Mouse (Mus musculus) hindbrain, embryonic 10.5 days (tissue): ENCODE data around the gene Rps28. TPM values are rescaled to one million over a fixed set of nuclear protein-coding genes. Genes with fewer than 3 reads are reported as not detected.
A peak's percentile ranks its signal among the peaks of the same experiment; 100 is the strongest.
"Not testable (repeated sequence)": the region's sequence is repeated elsewhere in the genome, so short reads cannot be mapped to it uniquely, and the experiment has no call there.

Source experiments
- DNase-seq: peaks from one replicate; pipeline ENCODE4 v3.0.0-alpha.2; 2017; ENCODE audit warnings: low spot score
- H3K27ac ChIP-seq: fragments of 300-500 bp; sonication (generic); 2 replicates; pipeline ENCODE4 v1.5.1; 2016; ENCODE audit warnings: mild to moderate bottlenecking, moderate library complexity
- H3K27me3 ChIP-seq: fragments of 300-500 bp; sonication (generic); 2 replicates; pipeline ENCODE4 v1.6.1; 2016; ENCODE audit warnings: mild to moderate bottlenecking; ENCODE audit not compliant: poor library complexity, insufficient read depth, severe bottlenecking
- H3K36me3 ChIP-seq: fragments of 300-500 bp; sonication (generic); 2 replicates; pipeline ENCODE4 v1.6.1; 2016; ENCODE audit warnings: mild to moderate bottlenecking, moderate library complexity
- H3K4me1 ChIP-seq: fragments of 300-500 bp; sonication (generic); replicated peaks from 2 replicates; pipeline ENCODE4 v1.6.1; 2016; ENCODE audit warnings: mild to moderate bottlenecking
- H3K4me3 ChIP-seq: fragments of 300-500 bp; sonication (generic); 2 replicates; pipeline ENCODE4 v1.5.1; 2016; ENCODE audit warnings: mild to moderate bottlenecking, moderate library complexity
- H3K9me3 ChIP-seq: fragments of 300-500 bp; sonication (generic); 2 replicates; pipeline ENCODE4 v1.6.1; 2016; ENCODE audit warnings: mild to moderate bottlenecking, moderate library complexity
- WGBS: fragments of 180-500 bp; shearing (Covaris S2); methylation state at CpG from one replicate; pipeline ENCODE4 v1.1.7; 2016; 5-methylcytosine and 5-hydroxymethylcytosine counted together
- polyA plus RNA-seq: library from polyadenylated mRNA; unstranded; fragments of >200 nt; fragmentation: Nextera tagmentation; extraction: Ambion mirVana; gene quantifications from 2 replicates; pipeline ENCODE4 v1.2.1, GENCODE M21; 2016

The Rps28 gene
- polyA plus RNA-seq = 712 and 835 TPM in 2 replicates

DNA sequence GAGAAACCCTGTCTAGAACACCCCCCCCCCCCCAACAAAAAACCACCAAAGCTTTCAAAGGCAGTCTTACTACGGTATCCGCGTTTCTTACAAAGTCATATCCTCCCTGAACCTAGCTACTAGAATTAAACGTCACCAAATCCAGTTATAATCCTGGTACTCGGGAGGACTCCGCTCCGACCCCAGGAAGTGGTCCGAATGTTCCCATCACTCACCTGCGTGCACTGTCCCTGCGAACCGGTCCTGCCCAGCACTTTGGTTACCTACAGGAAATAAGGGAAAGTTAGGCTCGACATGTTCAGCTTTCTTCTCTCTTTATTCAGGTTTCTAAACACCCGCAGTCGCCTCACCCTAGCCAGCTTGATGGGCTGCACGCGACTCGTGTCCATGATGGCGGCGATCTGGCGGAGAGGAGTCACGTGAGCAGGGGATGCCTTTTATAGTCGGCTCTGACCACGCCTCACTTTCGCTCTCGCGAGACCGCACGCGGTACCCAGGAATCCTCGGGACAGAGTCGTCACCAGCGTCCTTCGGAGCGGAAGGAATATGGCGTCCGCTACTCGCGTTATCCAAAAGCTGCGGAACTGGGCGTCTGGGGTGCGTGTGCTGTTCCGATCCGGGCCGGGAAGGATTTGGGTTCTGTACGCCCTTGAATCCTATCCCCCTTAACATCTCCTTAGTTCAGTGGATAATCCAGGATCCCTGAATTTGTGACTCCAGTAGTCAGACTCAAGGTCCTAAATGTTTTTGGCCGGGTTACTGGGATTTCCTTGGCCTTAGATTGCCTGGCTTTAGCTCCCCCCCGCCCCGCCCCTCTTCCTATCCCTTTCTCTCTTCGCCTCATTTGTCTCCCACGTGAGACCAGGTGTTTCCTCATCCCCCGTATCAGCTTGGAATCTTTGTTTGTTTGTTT, at the start of gene Rps28, which contains the start of gene Ndufa7:
Gene Rps28, minus strand, starts transcription at position 479 of the 913 bp plus-strand sequence.
Gene Ndufa7, plus strand, starts transcription at position 489 of the 913 bp plus-strand sequence.
- peak; percentile 99 for DNase-seq
- Histone ChIP-seq H3K27me3 (no peaks in the 10 kb centered on the region), H3K27ac (peak within 1 kb of the TSS; percentile 93), H3K9me3 (no peaks in the 10 kb centered on the region), H3K4me3 (peak within 1 kb of the TSS; percentile 85), H3K36me3 (peaks cover 65% of the 10 kb centered on the region), H3K4me1 (peaks cover 37% of the 10 kb centered on the region)
- under 1% methylated on average over 51 of the region's 51 CpGs for WGBS

DNA sequence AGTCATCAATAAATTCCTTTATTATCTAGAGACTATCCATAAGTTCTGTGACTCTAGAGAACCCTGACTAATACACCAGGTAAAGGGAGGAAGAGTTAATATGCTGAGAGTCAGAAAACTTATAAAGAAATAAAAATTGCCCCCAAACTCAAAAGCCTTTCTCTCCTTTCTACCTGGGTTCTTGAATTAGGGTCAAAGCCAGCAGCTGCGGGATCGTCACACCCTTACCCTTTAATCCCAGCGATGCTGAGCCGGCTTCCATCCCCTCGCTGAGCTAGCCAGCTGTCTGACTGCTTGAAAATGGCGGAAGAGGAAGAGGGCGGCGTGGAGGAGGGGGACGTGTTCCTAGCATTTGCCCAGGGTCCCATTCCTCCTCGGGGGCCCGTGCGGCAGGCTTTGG, 49.2 kb upstream of the Rps28 start, which contains the start of gene Gm7029:
Gene Gm7029, plus strand, starts transcription at position 301 of the 400 bp plus-strand sequence.
- H3K4me1 ChIP-seq, H3K4me3 ChIP-seq, H3K9me3 ChIP-seq, H3K27ac ChIP-seq, H3K27me3 ChIP-seq, DNase-seq: not testable (repeated sequence)
- WGBS = 82% methylated on average over 5 of the region's 12 CpGs
- peaks cover 42% of the 10 kb centered on the region for H3K36me3 ChIP-seq

DNA sequence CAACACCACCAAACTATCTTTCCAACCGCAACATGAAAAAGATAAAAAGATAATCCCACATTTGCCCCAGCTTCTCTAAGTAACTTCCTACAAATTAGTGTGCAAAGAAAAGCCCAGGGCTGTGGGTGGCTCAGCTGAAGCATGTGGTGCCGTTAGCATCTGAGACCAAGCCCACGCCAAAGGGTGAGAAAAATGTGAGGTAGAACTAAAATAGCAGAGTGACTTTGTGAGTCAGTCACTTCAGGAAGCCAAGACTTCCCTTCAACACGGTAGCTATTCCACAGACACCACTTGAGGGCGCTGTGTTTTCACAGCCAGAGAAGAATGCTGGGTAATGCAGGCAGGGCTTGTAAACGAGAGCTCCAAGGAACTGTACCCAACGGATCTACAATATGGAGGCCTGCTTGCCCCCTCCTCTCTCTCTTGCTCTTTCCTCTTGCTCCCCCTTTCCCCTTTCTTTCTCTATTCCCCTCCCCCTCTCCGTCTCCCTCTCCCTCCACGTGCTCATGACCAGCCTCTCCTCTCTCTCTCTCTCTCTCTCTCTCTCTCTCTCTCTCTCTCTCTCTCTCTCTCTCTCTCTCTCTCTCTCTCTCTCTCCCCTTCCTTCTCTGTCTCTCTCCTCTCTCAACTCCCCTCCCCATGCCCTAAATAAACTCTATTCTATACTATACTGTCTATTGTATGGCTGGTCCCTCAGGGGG, 41.1 kb upstream of the Rps28 start:
- Histone ChIP-seq H3K4me1 (peaks cover 13% of the 10 kb centered on the region), H3K9me3 (no peaks in the 10 kb centered on the region), H3K4me3 (no peak overlapping the region), H3K27ac (peak overlapping the region; percentile 59; the same call in 1 of the 2 replicates), H3K27me3 (no peaks in the 10 kb centered on the region), H3K36me3 (no peaks in the 10 kb centered on the region)
- WGBS = 49% methylated on average over 9 of the region's 9 CpGs
- DNase-seq = peak; percentile 47

DNA sequence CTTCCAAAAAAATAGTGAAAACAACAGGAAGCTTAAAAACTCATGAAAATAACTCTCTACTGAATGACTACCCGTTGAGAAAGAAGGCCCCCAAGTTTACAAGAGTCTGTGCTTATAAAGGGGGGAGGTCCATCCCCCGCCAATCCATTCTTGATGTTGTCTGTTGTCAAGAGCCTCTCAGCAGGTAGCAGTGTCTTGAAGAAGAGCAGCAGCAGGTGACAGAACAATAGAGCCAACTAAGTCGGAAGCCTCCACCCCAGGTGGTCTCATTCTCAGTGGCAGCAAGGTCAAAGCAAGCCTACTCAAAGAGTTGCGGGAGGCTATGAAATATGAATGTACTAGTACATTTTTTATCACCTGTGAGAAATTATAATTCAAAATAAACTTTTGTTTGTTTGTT, 33.5 kb upstream of the Rps28 start:
- Histone ChIP-seq H3K27me3 (no peaks in the 10 kb centered on the region), H3K4me1 (no peaks in the 10 kb centered on the region), H3K27ac (no peak overlapping the region), H3K9me3 (peaks cover 6% of the 10 kb centered on the region; the same call in 1 of the 2 replicates), H3K36me3 (no peaks in the 10 kb centered on the region), H3K4me3 (no peak overlapping the region)
- no peak for DNase-seq
- 63% methylated on average over 4 of the region's 4 CpGs for WGBS

DNA sequence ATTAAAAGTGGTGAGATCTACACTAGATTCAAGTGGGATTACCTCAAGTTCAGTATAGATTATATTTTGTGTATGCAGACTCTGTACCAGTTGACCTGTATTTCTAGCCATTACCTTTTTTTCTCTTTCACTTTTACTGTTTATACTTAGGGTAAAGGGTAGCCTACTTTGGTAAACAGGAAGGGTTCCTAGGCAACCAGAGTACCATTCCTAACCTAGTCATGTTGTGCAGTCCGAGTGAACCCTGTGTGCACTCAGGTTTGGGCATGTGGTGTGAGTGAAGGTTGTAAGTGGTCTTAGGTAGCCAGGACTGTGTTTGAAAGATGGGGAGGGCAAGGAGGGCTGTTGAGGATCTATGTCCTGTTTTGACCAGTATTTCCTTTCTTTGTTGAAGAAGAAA, 27.0 kb upstream of the Rps28 start:
- DNase-seq = no peak
- Histone ChIP-seq H3K4me1 (no peaks in the 10 kb centered on the region), H3K4me3 (no peak overlapping the region), H3K27ac (no peak overlapping the region), H3K9me3 (no peaks in the 10 kb centered on the region), H3K36me3 (peaks cover 39% of the 10 kb centered on the region), H3K27me3 (no peaks in the 10 kb centered on the region)
- WGBS = 78% methylated on average over 1 of the region's 1 CpGs

DNA sequence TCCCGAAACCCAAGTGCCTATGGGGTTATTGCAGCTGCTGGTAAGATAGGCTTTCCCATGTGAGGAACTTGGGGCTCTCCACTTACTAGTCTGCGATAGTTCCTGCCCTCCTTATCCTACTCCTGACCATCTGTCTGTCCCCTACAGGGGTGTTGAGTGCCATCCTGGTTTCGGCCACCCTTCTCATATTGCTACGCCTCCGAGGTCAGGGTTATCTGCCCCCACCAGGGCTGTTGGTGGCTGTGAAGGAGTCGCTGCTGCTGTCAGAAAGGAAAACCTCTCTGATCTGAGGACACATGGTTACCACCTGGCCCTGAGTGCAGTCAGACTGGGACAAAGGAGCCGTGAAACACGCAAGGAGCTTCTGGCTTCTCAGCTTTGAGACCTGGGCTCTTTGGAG, 23.8 kb upstream of the Rps28 start:
- Histone ChIP-seq H3K36me3 (peaks cover 43% of the 10 kb centered on the region), H3K4me3 (no peak overlapping the region), H3K27me3 (no peaks in the 10 kb centered on the region), H3K4me1 (peaks cover 15% of the 10 kb centered on the region), H3K9me3 (no peaks in the 10 kb centered on the region), H3K27ac (no peak overlapping the region)
- DNase-seq = no peak
- WGBS = 89% methylated on average over 8 of the region's 8 CpGs

DNA sequence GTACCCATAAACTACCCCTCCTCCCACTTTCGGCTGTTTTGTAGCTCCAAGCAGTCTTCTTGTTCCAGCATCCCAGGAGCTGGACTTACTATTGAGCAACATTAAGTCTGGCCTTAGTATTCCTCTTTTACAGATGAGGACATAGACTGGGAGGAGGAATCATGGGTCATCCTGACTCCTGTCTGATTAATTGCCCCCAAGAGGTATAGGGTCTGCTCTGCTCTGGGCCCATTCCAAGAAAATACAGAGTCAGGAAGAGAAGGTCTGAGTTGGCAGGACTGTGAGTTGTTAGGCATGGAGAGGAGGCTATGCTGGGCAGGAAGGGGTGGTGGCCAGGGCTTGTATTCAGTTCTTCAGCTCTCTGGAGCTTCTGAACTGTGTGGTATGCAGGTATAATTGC, 19.8 kb upstream of the Rps28 start:
- Histone ChIP-seq H3K9me3 (no peaks in the 10 kb centered on the region), H3K36me3 (peaks cover 40% of the 10 kb centered on the region), H3K27me3 (no peaks in the 10 kb centered on the region), H3K27ac (no peak overlapping the region), H3K4me1 (peaks cover 15% of the 10 kb centered on the region), H3K4me3 (peak overlapping the region; percentile 69)
- DNase-seq = no peak
- WGBS = 85% methylated on average over 1 of the region's 1 CpGs

DNA sequence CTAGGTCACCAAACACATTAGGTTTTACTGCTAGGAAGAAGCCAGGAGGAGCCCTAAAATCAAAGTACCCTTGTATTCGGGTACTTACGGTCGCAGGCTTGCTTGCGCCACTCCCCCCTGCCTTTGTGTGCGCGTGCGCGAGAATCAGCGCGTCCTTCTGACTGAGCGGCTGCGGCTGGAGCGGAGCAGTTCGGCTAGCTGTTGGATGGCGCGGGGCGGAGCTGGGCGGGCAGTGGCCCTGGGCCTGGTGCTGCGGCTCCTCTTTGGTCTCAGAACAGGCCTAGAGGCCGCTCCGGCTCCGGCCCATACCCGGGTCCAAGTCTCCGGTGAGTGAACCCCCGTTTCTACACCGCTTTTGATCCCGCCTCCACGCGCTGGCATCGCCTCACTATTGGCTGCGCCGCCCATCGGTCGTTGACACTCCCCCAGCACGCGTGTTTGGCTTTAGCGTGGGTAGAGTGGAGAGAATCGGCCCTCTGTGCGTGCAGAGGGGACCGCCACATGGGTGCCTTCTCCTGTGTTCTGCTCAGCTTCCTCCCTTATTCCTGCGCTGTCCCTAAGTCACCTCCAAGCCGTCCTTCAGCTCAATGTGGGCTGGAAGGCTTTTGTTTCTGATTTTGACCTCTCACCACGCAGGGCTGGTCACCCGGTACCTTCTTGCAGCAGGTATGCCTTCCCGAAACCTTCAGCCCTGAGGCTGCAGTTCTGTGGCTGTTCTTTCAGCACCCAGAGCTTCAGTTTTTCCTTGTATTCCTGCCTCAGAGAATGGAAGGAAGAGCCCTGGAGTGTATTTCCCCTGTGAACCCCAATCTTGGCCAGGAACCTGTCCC, 18.8 kb upstream of the Rps28 start, which contains the start of gene Cd320:
Gene Cd320, plus strand, starts transcription at position 126 of the 830 bp plus-strand sequence.
- Histone ChIP-seq H3K4me3 (peak within 1 kb of the TSS; percentile 69), H3K27me3 (no peaks in the 10 kb centered on the region), H3K4me1 (peaks cover 15% of the 10 kb centered on the region), H3K36me3 (peaks cover 40% of the 10 kb centered on the region), H3K9me3 (no peaks in the 10 kb centered on the region), H3K27ac (peak within 1 kb of the TSS; percentile 90)
- whole genome bisulfite sequencing = under 1% methylated on average over 45 of the region's 45 CpGs
- peak; percentile 92 for DNase-seq

DNA sequence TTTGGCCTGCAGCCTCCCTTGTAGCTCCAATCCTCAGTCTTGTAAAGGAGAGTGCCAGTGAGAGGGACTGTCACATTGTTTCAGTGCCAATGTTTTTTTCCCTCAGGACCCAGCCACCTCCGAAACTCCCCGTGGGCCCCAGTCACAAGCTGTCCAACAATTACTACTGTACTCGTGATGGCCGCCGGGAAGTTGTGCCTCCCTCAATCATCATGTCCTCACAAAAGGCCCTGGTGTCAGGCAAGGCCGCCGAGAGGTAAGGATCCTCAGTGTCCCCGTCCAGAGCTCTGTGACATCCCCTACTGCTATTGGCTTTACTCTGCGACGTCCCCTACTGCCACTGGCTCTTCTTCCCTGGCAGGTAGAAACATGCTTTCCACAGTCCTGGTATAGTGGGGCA, 5.2 kb upstream of the Rps28 start:
- H3K4me3 ChIP-seq = no peak overlapping the region
- WGBS = 92% methylated on average over 10 of the region's 10 CpGs
- peaks cover 74% of the 10 kb centered on the region for H3K36me3 ChIP-seq
- H3K9me3 ChIP-seq = no peaks in the 10 kb centered on the region
- no peak overlapping the region for H3K27ac ChIP-seq
- peaks cover 10% of the 10 kb centered on the region for H3K4me1 ChIP-seq
- H3K27me3 ChIP-seq = no peaks in the 10 kb centered on the region
- DNase-seq = no peak

DNA sequence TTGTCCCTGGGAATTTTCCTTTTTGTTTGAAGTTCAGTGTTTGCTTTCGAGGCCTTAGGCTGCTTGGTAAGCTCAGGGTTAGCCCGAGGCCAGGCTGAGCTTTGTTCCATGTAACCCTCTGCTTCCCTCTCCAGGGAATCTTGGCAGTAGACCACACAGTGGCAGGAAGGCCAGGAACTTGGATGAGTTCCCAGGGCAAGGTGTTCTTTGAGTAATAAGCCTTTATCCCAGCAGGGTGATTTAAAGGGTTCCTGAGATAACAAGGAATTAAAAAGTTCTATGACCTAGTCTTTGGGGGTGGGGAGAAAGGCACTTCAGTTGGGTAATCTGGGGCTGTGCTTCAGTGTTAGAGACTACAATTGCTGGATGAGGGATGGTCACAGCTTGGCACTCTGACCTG, 4.5 kb upstream of the Rps28 start:
- H3K36me3 ChIP-seq = peaks cover 68% of the 10 kb centered on the region
- DNase-seq = no peak
- 85% methylated on average over 2 of the region's 2 CpGs for WGBS

DNA sequence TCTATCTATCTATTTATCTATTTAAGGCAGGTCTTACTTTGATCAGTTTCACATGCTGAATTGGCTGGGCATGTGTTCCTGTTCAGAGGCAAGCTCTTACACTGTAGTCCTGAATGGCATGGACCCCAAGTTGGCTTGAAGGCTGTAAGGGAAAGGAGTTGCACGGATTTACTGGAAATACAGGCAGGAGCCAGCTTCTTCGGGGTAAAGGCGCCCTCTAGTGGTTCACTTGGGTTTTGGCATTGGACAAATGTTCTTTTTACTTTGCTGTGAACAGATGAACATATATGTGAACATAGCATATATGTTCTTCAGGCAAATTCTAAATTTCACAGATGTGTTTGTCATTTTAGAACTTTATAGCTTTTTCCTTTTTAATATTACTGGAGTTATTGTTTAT, 2.5 kb upstream of the Rps28 start:
- no peak overlapping the region for H3K27ac ChIP-seq

More for the DNA sequence above, 4.5 kb upstream of the Rps28 start:
- Histone ChIP-seq H3K27me3 (no peaks in the 10 kb centered on the region), H3K4me1 (peaks cover 10% of the 10 kb centered on the region), H3K9me3 (no peaks in the 10 kb centered on the region), H3K4me3 (no peak overlapping the region), H3K27ac (no peak overlapping the region)

DNA sequence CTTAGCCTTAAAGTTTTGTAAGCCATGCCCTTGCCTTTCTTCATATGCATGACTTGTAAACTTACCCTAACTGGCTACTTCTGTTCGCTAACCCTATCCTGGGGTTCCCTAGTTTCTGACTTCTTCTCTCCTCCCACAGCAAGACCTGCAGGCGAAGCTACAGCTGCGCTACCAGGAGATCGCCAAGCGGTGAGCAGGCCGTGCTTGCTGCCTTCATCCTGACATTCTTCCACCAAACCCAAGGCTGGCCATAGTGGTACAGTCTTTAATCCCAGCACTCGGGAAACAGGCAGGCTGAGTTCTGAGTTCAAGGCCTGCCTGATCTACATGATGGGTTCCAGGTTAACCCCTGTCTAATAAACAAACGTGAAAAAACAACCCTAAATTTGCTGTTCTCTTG, 1.1 kb upstream of the Rps28 start:
- H3K4me3 ChIP-seq = peak overlapping the region; percentile 85
- peaks cover 35% of the 10 kb centered on the region for H3K4me1 ChIP-seq
- H3K9me3 ChIP-seq = no peaks in the 10 kb centered on the region
- 88% methylated on average over 8 of the region's 8 CpGs for WGBS
- no peak for DNase-seq
- H3K36me3 ChIP-seq = peaks cover 65% of the 10 kb centered on the region
- no peaks in the 10 kb centered on the region for H3K27me3 ChIP-seq
- H3K27ac ChIP-seq = peak overlapping the region; percentile 93; the same call in 1 of the 2 replicates

More for the DNA sequence above, 2.5 kb upstream of the Rps28 start:
- no peak overlapping the region for H3K4me3 ChIP-seq
- WGBS = under 1% methylated on average over 3 of the region's 3 CpGs
- peak; percentile 77 for DNase-seq
- H3K4me1 ChIP-seq = peaks cover 28% of the 10 kb centered on the region
- H3K27me3 ChIP-seq = no peaks in the 10 kb centered on the region
- H3K36me3 ChIP-seq = peaks cover 65% of the 10 kb centered on the region
- H3K9me3 ChIP-seq = no peaks in the 10 kb centered on the region
